Comparison of ENCODE assay signal across 9 mouse cellular contexts in genomic region chr19:11911603-11912002, GRCm38 (mm10). TPM values are rescaled to one million over a fixed set of nuclear protein-coding genes. Genes with fewer than 3 reads are reported as not detected.
A peak's percentile ranks its signal among the peaks of the same experiment; 100 is the strongest.
DNase-seq lines count a peak whose midpoint lies in the region; ATAC-seq and TF ChIP-seq lines count a peak whose summit lies in the region.
"Had no signal": no experiment of that assay in that cellular context is flagged by ENCODE, and none has a peak within 500 bp of the region (broad histone marks: within the 10 kb centered on the region; RNA-seq: fewer than 3 reads in every experiment).

No protein-coding gene starts in this region.

- peak overlapping the region; percentile 48 for H3K4me2 ChIP-seq in limb, embryonic 11.5 days (ENCODE audit: low read depth, severe bottlenecking)
- peak overlapping the region; percentile 77 for H3K4me2 ChIP-seq in midbrain, embryonic 13.5 days (replicated peaks)

- peak overlapping the region; percentile 71 for H3K4me3 ChIP-seq in thymus, adult 2 months (ENCODE audit: control insufficient read depth, insufficient read depth, low read length)
- H3K4me3 ChIP-seq in limb, embryonic 11.5 days (ENCODE audit: low read depth, low read length) = peak overlapping the region; percentile 72
- H3K4me3 ChIP-seq in midbrain, embryonic 13.5 days (replicated peaks) = peak overlapping the region; percentile 88

- H3K27me3 ChIP-seq in thymus, adult 2 months (ENCODE audit: control insufficient read depth, insufficient read depth, low read length) = no peaks in the 10 kb centered on the region
- no peaks in the 10 kb centered on the region for H3K27me3 ChIP-seq in limb, embryonic 11.5 days (ENCODE audit: control insufficient read depth, insufficient read depth, low read length)
- H3K27me3 ChIP-seq in midbrain, embryonic 13.5 days = no peaks in the 10 kb centered on the region

- peak overlapping the region; percentile 24; the same call in 1 of the 2 replicates for H3K9ac ChIP-seq in limb, embryonic 11.5 days (ENCODE audit: low read length)
- peak overlapping the region; percentile 73 for H3K9ac ChIP-seq in midbrain, embryonic 13.5 days (replicated peaks)

- no peak; the same call in 1 of the 2 replicates for TF ChIP-seq POLR2A in thymus, adult 2 months (IDR thresholded peaks at IDR 0.05; ENCODE audit: control insufficient read depth, extremely low read depth, insufficient read depth, low read length, poor library complexity)

- H3K4me1 ChIP-seq in thymus, adult 2 months (replicated peaks; ENCODE audit: control insufficient read depth, insufficient read depth, low read length) = peaks cover 9% of the 10 kb centered on the region
- peaks cover 7% of the 10 kb centered on the region; the same call in 1 of the 2 replicates for H3K4me1 ChIP-seq in limb, embryonic 11.5 days (ENCODE audit: control insufficient read depth, insufficient read depth, low read length)
- peaks cover 39% of the 10 kb centered on the region for H3K4me1 ChIP-seq in midbrain, embryonic 13.5 days (replicated peaks)

- H3K9me3 ChIP-seq in limb, embryonic 11.5 days (ENCODE audit: control insufficient read depth, low read length) = no peaks in the 10 kb centered on the region
- no peaks in the 10 kb centered on the region for H3K9me3 ChIP-seq in midbrain, embryonic 13.5 days

- peaks cover 10% of the 10 kb centered on the region for H3K36me3 ChIP-seq in thymus, adult 2 months (ENCODE audit: control insufficient read depth, insufficient read depth, low read length)
- H3K36me3 ChIP-seq in limb, embryonic 11.5 days (ENCODE audit: control insufficient read depth, insufficient read depth, low read length) = no peaks in the 10 kb centered on the region
- peaks cover 7% of the 10 kb centered on the region for H3K36me3 ChIP-seq in midbrain, embryonic 13.5 days

- no peak for TF ChIP-seq CTCF in thymus, adult 2 months (IDR thresholded peaks at IDR 0.05; ENCODE audit: borderline replicate concordance, control insufficient read depth, extremely low read depth, insufficient read depth, low read length, poor library complexity)

- DNase-seq in gastrocnemius, adult 8-10 months (ENCODE audit: low spot score in 2 of 2) = peak; percentile 4 to 10
- DNase-seq in gastrocnemius, postnatal 25 days = no peak
- no peak for DNase-seq in thymus, adult 2 months
- no peak for DNase-seq in thymus, postnatal 0 days (ENCODE audit: low spot score)
- DNase-seq in gonadal fat pad, adult 2 months (ENCODE audit: low read depth) = peak; percentile 37
- no peak for DNase-seq in limb, embryonic 11.5 days (ENCODE audit: low spot score)
- DNase-seq in urinary bladder, adult 2 months (ENCODE audit: low spot score) = no peak

- peak overlapping the region; percentile 65 for H3K27ac ChIP-seq in thymus, adult 2 months (ENCODE audit: control insufficient read depth, insufficient read depth, low read length)
- H3K27ac ChIP-seq in limb, embryonic 11.5 days (replicated peaks; ENCODE audit: low read depth, low read length) = no peak overlapping the region
- H3K27ac ChIP-seq in midbrain, embryonic 13.5 days = peak overlapping the region; percentile 91

- ATAC-seq in limb, embryonic 11.5 days (ENCODE audit: insufficient number of reproducible peaks, low FRiP score, low TSS enrichment, low read depth) = peak; percentile 60
- peak; percentile 53 for ATAC-seq in midbrain, embryonic 13.5 days

- 4% methylated on average over 17 of the region's 17 CpGs for WGBS in thymus, adult 2 months
- WGBS in limb, embryonic 11.5 days = 4% methylated on average over 17 of the region's 17 CpGs
- WGBS in midbrain, embryonic 13.5 days = 4% methylated on average over 17 of the region's 17 CpGs

RNA-seq across cellular contexts. Expression of gene Patl1, which starts 0.6 kb away (rescaled TPM):
- total RNA-seq in gastrocnemius, adult 8-10 months (2022) = 10 to 100 TPM; 23.0 to 29.3 (median 24.5) TPM
- total RNA-seq in gastrocnemius, postnatal 25 days (2021) = 10 to 100 TPM; 18.7 to 22.8 TPM
- polyA plus RNA-seq in thymus, adult 2 months (2012; rRNA removed) = 28.1 and 34.4 TPM in 2 replicates
- polyA plus RNA-seq in thymus, postnatal 0 days (2015; fragmentation: Nextera tagmentation; extraction: Ambion mirVana) = 12.5 and 13.1 TPM in 2 replicates
- 10.4 and 14.2 TPM in 2 replicates for polyA plus RNA-seq in gonadal fat pad, adult 2 months (2012; rRNA removed)
- 25.0 and 25.6 TPM in 2 replicates for polyA plus RNA-seq in limb, embryonic 11.5 days (2014; fragmentation: Nextera tagmentation; extraction: Ambion mirVana)
- polyA plus RNA-seq in midbrain, embryonic 13.5 days (2015; fragmentation: Nextera tagmentation; extraction: Ambion mirVana) = 19.6 and 21.4 TPM in 2 replicates
- 17.4 and 18.4 TPM in 2 replicates for polyA plus RNA-seq in urinary bladder, adult 2 months (2012; rRNA removed)

RNA-seq across cellular contexts. Expression of gene Olfr1420, which starts 25.2 kb away (rescaled TPM):
- total RNA-seq in gastrocnemius, adult 8-10 months (2022) = not detected
- total RNA-seq in gastrocnemius, postnatal 25 days (2021) = not detected
- not detected in 2 replicates for polyA plus RNA-seq in thymus, adult 2 months (2012; rRNA removed)
- not detected in 2 replicates for polyA plus RNA-seq in thymus, postnatal 0 days (2015; fragmentation: Nextera tagmentation; extraction: Ambion mirVana)
- not detected in 2 replicates for polyA plus RNA-seq in gonadal fat pad, adult 2 months (2012; rRNA removed)
- polyA plus RNA-seq in limb, embryonic 11.5 days (2014; fragmentation: Nextera tagmentation; extraction: Ambion mirVana) = not detected in 2 replicates
- polyA plus RNA-seq in midbrain, embryonic 13.5 days (2015; fragmentation: Nextera tagmentation; extraction: Ambion mirVana) = 0.16 TPM in 1 of 2 replicates, not detected in the other
- not detected in 2 replicates for polyA plus RNA-seq in urinary bladder, adult 2 months (2012; rRNA removed)
- total RNA-seq: layer of hippocampus, postnatal 36 days had no signal

RNA-seq across cellular contexts. Expression of gene Olfr1419, which starts 36.7 kb away (rescaled TPM):
- total RNA-seq in gastrocnemius, adult 8-10 months (2022) = not detected
- total RNA-seq in gastrocnemius, postnatal 25 days (2021) = not detected
- polyA plus RNA-seq in thymus, adult 2 months (2012; rRNA removed) = 0.11 TPM in 1 of 2 replicates, not detected in the other
- not detected in 2 replicates for polyA plus RNA-seq in thymus, postnatal 0 days (2015; fragmentation: Nextera tagmentation; extraction: Ambion mirVana)
- polyA plus RNA-seq in gonadal fat pad, adult 2 months (2012; rRNA removed) = not detected in 2 replicates
- polyA plus RNA-seq in limb, embryonic 11.5 days (2014; fragmentation: Nextera tagmentation; extraction: Ambion mirVana) = not detected in 2 replicates
- not detected in 2 replicates for polyA plus RNA-seq in midbrain, embryonic 13.5 days (2015; fragmentation: Nextera tagmentation; extraction: Ambion mirVana)
- polyA plus RNA-seq in urinary bladder, adult 2 months (2012; rRNA removed) = 0.03 TPM in 1 of 2 replicates, not detected in the other
- total RNA-seq: layer of hippocampus, postnatal 36 days had no signal

RNA-seq across cellular contexts. Expression of gene Olfr1418, which starts 50.7 kb away (rescaled TPM):
- not detected for total RNA-seq in gastrocnemius, adult 8-10 months (2022)
- not detected for total RNA-seq in gastrocnemius, postnatal 25 days (2021)
- polyA plus RNA-seq in thymus, adult 2 months (2012; rRNA removed) = not detected in 2 replicates
- polyA plus RNA-seq in thymus, postnatal 0 days (2015; fragmentation: Nextera tagmentation; extraction: Ambion mirVana) = not detected in 2 replicates
- polyA plus RNA-seq in gonadal fat pad, adult 2 months (2012; rRNA removed) = not detected in 2 replicates
- not detected in 2 replicates for polyA plus RNA-seq in limb, embryonic 11.5 days (2014; fragmentation: Nextera tagmentation; extraction: Ambion mirVana)
- polyA plus RNA-seq in midbrain, embryonic 13.5 days (2015; fragmentation: Nextera tagmentation; extraction: Ambion mirVana) = not detected in 2 replicates
- not detected in 2 replicates for polyA plus RNA-seq in urinary bladder, adult 2 months (2012; rRNA removed)
- total RNA-seq: layer of hippocampus, postnatal 36 days had no signal

RNA-seq across cellular contexts. Expression of gene Osbp, which starts 54.1 kb away (rescaled TPM):
- 10 to 100 TPM; 56.3 to 63.9 (median 59.4) TPM for total RNA-seq in gastrocnemius, adult 8-10 months (2022)
- total RNA-seq in gastrocnemius, postnatal 25 days (2021) = 10 to 100 TPM; 56.9 to 63.4 TPM
- 23.0 and 24.5 TPM in 2 replicates for polyA plus RNA-seq in thymus, adult 2 months (2012; rRNA removed)
- 5.4 and 6.5 TPM in 2 replicates for polyA plus RNA-seq in thymus, postnatal 0 days (2015; fragmentation: Nextera tagmentation; extraction: Ambion mirVana)
- 29.8 and 33.9 TPM in 2 replicates for polyA plus RNA-seq in gonadal fat pad, adult 2 months (2012; rRNA removed)
- polyA plus RNA-seq in limb, embryonic 11.5 days (2014; fragmentation: Nextera tagmentation; extraction: Ambion mirVana) = 6.1 and 7.2 TPM in 2 replicates
- 3.9 and 4.1 TPM in 2 replicates for polyA plus RNA-seq in midbrain, embryonic 13.5 days (2015; fragmentation: Nextera tagmentation; extraction: Ambion mirVana)
- 33.2 and 35.0 TPM in 2 replicates for polyA plus RNA-seq in urinary bladder, adult 2 months (2012; rRNA removed)

Comparison
In these comparisons a context has a peak if more than half of its experiments do, and no peak if none do; other contexts are left out.
1. DNase-seq: peak in gastrocnemius, adult 8-10 months (2 of 2) and gonadal fat pad, adult 2 months (single experiment); none in gastrocnemius, postnatal 25 days (single experiment), thymus, adult 2 months (single experiment), thymus, postnatal 0 days (single experiment), limb, embryonic 11.5 days (single experiment) and urinary bladder, adult 2 months (single experiment).
2. Peak in every context shown above with its lines, with median percentiles within 50 percentile points of each other: H3K4me3 ChIP-seq.